Mouse (Mus musculus): ENCODE results near the gene Pop5.

Gene Pop5

DNA sequence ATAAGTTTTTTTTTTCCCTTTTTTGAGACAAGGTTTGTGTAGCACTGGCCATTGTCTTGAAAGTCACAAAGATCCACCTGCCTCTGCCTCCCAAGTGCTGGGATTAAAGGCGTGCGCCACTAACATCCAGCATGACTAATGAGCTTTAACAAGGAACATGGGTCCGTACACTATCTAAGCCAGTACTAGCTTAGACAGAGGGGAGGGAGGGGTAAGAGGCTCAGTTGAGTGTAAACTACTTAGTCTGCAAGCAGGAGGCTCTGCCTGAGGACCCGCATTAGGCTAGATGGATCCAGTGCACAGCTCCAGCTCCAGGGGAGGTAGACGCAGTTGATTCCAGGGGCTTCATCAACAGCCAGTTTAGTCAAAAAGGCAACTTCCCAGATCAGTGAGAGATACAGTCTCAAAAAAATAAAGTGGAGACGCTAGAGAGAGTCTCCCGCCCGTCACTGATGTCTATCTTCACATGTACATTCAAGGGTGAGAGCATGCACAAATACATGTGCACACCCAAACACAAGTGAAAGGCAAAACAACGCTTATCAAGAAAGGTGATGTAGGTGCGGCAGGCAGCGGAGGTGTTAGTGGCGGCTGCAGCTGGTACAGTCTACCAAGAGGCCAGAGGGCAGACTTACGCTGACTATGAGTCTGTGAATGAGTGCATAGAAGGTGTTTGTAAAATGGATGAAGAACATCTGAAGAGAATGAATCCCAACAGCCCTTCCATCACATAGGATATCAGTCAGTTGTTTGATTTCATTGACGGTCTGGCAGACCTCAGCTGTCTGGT lies 27.1 kb downstream of the Pop5 start:
- DNase-seq (ENCODE audit: low read depth, low spot score): peak; percentile 56

DNA sequence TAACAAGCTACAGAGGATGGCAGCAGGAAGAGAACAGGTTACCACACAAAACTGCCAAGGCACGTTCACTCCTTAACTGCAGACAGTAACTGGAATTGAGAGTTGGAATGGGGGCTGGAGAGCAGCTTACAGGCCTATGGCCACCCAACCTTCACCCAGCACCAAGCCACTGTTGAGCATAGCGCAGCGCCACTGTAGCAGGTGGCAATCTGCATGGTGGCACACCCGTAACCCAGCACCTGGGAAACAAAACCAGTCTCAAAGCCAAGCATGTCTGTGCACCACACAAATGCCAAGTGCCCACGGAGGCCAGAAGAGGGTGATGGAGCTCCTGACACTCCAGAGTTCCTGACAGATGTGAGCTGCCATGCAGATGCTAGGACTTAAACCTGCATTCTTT lies 30.7 kb downstream of the Pop5 start:
- no peak for DNase-seq (ENCODE audit: low read depth, low spot score)

- DNase-seq (ENCODE audit: low read depth, low spot score): no peak
These were observed 31.3 kb downstream of the Pop5 start for GRCm38 (mm10) chr5:115266787-115267468.

DNA sequence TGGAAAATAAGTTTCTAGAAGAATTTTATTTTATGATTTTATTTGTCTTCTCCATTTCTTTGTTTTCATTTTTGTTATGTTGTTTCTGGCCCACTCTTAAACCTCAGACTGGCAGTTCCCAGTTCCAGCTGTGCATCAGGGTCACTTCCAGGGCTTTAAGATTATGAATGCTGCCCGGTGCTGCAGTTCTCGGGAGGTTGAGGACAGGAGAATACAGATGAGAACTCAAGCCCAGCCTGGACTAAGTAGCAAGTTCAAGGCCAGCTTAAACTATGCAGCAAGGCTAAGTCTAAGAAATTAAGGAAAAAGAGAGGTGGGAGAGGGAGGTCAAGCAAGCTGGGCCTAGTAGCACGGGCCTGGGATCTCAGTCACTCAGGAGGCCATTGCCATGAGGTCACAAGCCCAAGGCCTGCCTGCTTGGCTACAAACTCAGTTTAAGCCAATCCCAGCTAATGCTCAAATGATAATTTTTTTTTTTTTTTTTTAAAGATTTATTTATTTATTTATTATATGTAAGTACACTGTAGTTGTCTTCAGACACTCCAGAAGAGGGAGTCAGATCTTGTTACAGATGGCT lies 31.9 kb downstream of the Pop5 start:
- DNase-seq (ENCODE audit: low read depth, low spot score): no peak

GRCm38 (mm10) chr5:115268266-115268665 lies 32.6 kb downstream of the Pop5 start:
- no peak for DNase-seq (ENCODE audit: low read depth, low spot score)

DNA sequence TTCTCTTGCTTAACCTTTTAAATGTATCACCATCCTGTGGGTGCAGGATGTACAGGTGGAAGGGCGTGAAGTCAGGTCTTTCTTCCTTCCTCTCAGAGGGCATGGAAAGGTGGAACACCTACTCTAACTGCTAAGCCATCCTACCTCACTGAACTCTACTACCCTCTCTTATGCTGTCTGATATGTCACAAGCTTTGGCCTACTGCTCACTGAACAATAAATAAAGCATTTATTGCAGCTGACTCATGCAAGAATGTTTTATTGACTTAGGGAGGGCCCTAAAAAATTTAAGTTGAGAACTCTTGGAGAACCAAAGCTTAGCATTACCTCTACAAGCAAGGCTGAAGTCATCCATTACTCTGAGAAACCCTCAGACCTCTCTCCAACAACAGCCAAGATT lies 34.3 kb downstream of the Pop5 start:
- no peak for DNase-seq (ENCODE audit: low read depth, low spot score)

GRCm38 (mm10) chr5:115271931-115272811 lies 36.5 kb downstream of the Pop5 start:
- no peak for DNase-seq (ENCODE audit: low read depth, low spot score)

DNA sequence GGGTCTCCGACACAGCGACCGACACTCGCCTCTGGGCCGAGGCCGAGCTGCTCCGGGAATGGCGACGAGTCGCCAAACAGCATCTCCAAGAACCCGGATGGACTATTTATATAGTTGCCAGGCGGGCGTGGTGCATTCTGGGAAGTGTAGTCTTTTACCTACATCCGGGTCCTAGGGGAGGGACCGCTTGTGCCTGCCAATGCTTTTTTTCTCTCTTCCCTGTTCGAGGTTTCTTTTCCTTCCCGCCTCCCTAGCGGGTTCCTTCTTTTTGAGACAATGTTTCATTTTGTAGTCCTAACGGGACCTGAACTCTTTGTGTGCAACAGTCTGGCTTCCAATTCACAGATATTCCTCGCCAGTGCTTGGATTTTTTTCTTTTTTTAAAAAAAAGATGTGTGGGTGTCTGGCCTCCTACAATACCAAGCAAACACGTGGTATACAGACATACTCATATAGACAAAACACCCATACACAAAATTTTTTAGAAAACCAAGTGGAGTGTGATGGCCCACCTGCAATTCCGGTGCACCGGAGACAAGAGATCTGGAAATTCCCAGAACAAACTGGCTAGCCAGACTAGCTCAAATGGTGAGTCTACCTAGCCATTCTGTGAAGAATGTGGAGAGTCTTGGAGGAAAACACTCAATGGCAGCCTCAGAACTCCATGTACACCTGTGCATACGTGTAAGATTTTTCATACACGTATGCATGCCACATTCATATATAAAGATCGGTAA lies 37.3 kb downstream of the Pop5 start, which contains the start of gene Rnf10:
Gene Rnf10, minus strand, starts transcription at position 87 of the 737 bp plus-strand sequence.
- peak; percentile 94 for DNase-seq (ENCODE audit: low read depth, low spot score)

DNA sequence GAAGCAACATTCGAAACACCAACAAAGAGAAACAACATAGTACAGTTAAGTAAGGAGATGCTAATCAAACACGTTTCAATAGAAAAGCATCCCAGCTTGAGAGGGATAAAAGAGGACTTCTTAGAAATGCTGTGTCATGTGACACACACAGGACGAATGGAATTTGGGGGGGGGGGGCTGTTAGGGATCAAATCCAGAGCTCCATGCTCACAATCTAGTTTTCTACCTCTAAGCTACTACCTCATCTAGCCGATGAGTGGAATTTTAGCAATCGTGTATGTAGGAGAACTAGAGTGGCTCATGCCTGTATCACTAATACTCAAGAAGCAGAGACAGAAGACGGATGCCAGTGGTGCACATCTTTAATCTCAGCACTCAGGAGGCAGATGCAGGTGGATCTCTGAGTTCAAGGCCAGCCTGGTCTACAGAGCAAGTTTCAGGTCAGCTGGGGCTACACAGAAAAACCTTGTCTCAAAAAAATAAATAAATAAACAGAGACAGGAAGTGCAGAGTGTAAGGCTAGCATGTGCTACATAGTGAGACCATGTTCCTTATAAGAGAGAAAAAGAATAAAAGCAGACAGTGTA lies 38.0 kb downstream of the Pop5 start:
- DNase-seq (ENCODE audit: low read depth, low spot score): no peak

GRCm38 (mm10) chr5:115274353-115274752 lies 38.7 kb downstream of the Pop5 start:
- no peak for DNase-seq (ENCODE audit: low read depth, low spot score)

- DNase-seq (ENCODE audit: low read depth, low spot score): no peak
These were observed 39.1 kb downstream of the Pop5 start for GRCm38 (mm10) chr5:115274771-115275170.

- no peak for DNase-seq (ENCODE audit: low read depth, low spot score)
These were observed 40.4 kb downstream of the Pop5 start for GRCm38 (mm10) chr5:115275998-115276397.

DNA sequence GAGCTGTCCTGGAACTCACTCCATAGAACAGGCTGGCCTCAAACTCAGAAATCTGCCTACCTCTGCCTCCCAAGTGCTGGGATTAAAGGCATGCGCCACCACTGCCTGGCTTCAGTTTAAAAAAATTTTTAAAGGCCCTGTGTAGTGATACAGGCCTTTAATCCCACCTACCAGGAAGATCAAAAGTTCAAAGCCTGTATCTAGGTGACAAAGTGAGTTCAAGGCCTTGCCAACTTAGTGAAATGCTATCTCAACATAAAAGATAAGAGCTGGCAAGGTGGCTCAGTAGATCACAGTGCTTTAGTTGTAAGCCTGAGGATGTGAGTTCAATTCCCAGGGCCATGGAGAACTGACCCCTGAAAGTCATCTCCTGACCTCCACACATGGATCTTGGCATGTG lies 42.4 kb downstream of the Pop5 start:
- no peak for DNase-seq (ENCODE audit: low read depth, low spot score)

DNA sequence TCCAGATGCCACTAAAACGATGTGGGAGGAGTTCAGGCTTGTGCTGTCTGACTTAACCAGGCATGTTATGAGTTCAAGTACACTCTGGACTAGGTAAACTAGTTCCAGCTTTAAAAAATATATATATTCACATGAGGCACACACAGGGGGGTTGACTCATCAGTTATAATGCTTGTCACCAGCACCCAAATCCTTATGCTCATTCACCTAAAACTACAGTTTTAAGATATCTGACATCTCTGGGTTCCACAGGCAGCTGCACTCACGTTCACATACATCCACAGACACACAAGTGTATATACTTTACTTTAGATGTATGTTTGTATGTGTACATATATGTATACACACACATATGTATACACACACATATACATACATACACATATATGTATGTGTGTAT lies 43.1 kb downstream of the Pop5 start:
- no peak for DNase-seq (ENCODE audit: low read depth, low spot score)

GRCm38 (mm10) chr5:115279226-115280049 lies 43.8 kb downstream of the Pop5 start, which contains the start of gene Coq5:
Gene Coq5, plus strand, starts transcription at chr5:115279666.
- peak; percentile 72 for DNase-seq (ENCODE audit: low read depth, low spot score)

DNA sequence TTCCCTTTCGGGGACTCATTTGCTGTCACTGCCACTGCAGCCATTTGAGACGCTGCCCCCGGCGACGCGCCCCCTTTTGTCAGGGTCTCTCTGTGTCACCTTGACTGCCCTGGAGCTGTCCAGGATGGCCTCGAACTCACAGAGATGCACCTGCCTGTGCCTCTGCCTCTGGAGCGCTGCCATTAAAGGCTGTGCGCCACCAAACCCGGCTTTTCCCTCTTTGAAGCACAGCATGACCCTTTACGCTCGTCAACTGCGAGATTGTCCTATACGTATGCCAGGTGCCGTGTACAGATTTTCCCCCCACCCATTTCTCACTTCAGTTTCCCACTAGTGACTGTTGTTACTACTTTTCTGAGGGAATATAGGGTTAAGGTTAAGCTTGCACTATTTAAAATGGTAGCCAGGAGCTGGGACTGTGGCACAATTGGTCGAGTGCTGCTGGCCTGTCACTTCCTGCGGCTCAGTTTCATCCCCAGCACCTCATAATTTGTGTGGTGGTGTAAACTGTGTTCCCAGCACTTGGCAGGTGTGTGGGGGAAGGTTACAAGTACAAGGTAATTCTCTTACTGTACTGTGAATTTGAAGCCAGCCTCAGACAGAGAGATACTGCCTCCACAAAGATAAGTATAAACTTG lies 44.5 kb downstream of the Pop5 start:
- DNase-seq (ENCODE audit: low read depth, low spot score): no peak

- no peak for DNase-seq (ENCODE audit: low read depth, low spot score)
These were observed 49.1 kb downstream of the Pop5 start for GRCm38 (mm10) chr5:115284735-115285134.

DNA sequence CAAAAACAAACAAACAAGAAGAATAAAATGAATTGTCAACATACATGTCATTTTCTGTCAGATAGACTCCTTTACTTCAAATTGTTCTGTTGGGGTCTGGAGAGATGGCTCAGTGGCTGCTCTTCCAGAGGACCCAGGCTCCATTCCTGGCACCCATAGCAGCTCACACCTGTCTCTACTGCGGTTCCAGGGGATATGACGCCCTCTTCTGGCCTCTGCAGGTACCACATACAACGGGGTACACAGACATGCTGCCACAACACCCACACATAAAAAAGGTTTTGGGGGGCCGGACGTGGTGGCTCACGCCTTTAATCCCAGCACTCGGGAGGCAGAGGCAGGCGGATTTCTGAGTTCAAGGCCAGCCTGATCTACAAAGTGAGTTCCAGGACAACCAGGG lies 58.5 kb downstream of the Pop5 start:
- no peak for DNase-seq (ENCODE audit: low read depth, low spot score)

All from retina, adult 2 months (tissue).